In genomic region chr9:106123599-106123998, GRCm38 (mm10) we compare ENCODE assay signal across 9 mouse cellular contexts. TPM values are rescaled to one million over a fixed set of nuclear protein-coding genes. Genes with fewer than 3 reads are reported as not detected.
DNase-seq lines count a peak whose midpoint lies in the region; ATAC-seq and TF ChIP-seq lines count a peak whose summit lies in the region.
"Had no signal": no experiment of that assay in that cellular context is flagged by ENCODE, and none has a peak within 500 bp of the region (broad histone marks: within the 10 kb centered on the region; RNA-seq: fewer than 3 reads in every experiment).

No protein-coding gene starts in this region.

- H3K4me1 ChIP-seq in kidney, postnatal 0 days (replicated peaks; ENCODE audit: insufficient read depth, low read length), result no peaks in the 10 kb centered on the region
- H3K4me1 ChIP-seq: liver, embryonic 15.5 days had no signal

- no peak overlapping the region for H3K9ac ChIP-seq in kidney, postnatal 0 days (ENCODE audit: low read depth, low read length)
- H3K9ac ChIP-seq: liver, embryonic 15.5 days had no signal

- peak; percentile 74 for TF ChIP-seq CTCF in kidney, postnatal 0 days (IDR thresholded peaks at IDR 0.05; ENCODE audit: low read depth)

- WGBS in kidney, postnatal 0 days, result 47% methylated on average over 4 of the region's 4 CpGs

- no peak for ATAC-seq in CD4-positive, CD25-positive, alpha-beta regulatory T cell, adult 4 months
- ATAC-seq in kidney, postnatal 0 days (replicated peaks; ENCODE audit: low FRiP score, low read depth), result no peak

- no peaks in the 10 kb centered on the region for H3K9me3 ChIP-seq in kidney, postnatal 0 days (replicated peaks; ENCODE audit: low read length)
- H3K9me3 ChIP-seq: liver, embryonic 15.5 days had no signal

- H3K36me3 ChIP-seq in kidney, postnatal 0 days (ENCODE audit: insufficient read depth, low read length), result no peaks in the 10 kb centered on the region
- H3K36me3 ChIP-seq: liver, embryonic 15.5 days had no signal

- no peak overlapping the region for H3K27ac ChIP-seq in kidney, postnatal 0 days
- H3K27ac ChIP-seq: liver, embryonic 15.5 days had no signal

- H3K27me3 ChIP-seq in kidney, postnatal 0 days (ENCODE audit: insufficient read depth, low read length), result no peaks in the 10 kb centered on the region
- H3K27me3 ChIP-seq: liver, embryonic 15.5 days had no signal

- H3K4me2 ChIP-seq in kidney, postnatal 0 days (ENCODE audit: low read length), result no peak overlapping the region
- H3K4me2 ChIP-seq: liver, embryonic 15.5 days had no signal

- DNase-seq in CD4-positive, CD25-positive, alpha-beta regulatory T cell, adult 2 months (ENCODE audit: low read depth, low spot score), result peak; percentile 71
- peak; percentile 48 for DNase-seq in layer of hippocampus, adult 11-12 months (ENCODE audit: low spot score)
- no peak for DNase-seq in layer of hippocampus, adult 9-11 months
- peak; percentile 26 to 51 for DNase-seq in adrenal gland, postnatal 36 days
- DNase-seq in kidney, postnatal 0 days (ENCODE audit: low spot score), result peak; percentile 51
- peak; percentile 73 for DNase-seq in retina, embryonic 14.5 days (ENCODE audit: low spot score)
- no peak for DNase-seq in urinary bladder, postnatal 25 days (ENCODE audit: low spot score)

- H3K4me3 ChIP-seq in kidney, postnatal 0 days (replicated peaks; ENCODE audit: low read depth, low read length), result no peak overlapping the region
- H3K4me3 ChIP-seq: liver, embryonic 15.5 days had no signal

RNA-seq across cellular contexts. Expression of gene Col6a4, which starts 27.0 kb away (rescaled TPM):
- not detected for polyA plus RNA-seq in CD4-positive, CD25-positive, alpha-beta regulatory T cell, adult 4 months (2017; shearing (Covaris generic))
- under 1 TPM; 0.36 to 0.46 TPM for total RNA-seq in adrenal gland, postnatal 36 days (2021)
- polyA plus RNA-seq in kidney, postnatal 0 days (2015; fragmentation: Nextera tagmentation; extraction: Ambion mirVana), result 0.86 and 1.5 TPM in 2 replicates
- polyA plus RNA-seq: liver, embryonic 15.5 days had no signal

RNA-seq across cellular contexts. Expression of gene Glyctk, which starts 34.3 kb away (rescaled TPM):
- polyA plus RNA-seq in CD4-positive, CD25-positive, alpha-beta regulatory T cell, adult 4 months (2017; shearing (Covaris generic)), result 1 to 10 TPM; 2.3 to 5.1 TPM
- 1 to 10 TPM; 2.3 to 2.4 TPM for total RNA-seq in adrenal gland, postnatal 36 days (2021)
- 11.5 and 14.4 TPM in 2 replicates for polyA plus RNA-seq in kidney, postnatal 0 days (2015; fragmentation: Nextera tagmentation; extraction: Ambion mirVana)

RNA-seq across cellular contexts. Expression of gene Wdr82, which starts 47.1 kb away (rescaled TPM):
- 10 to 100 TPM; 46.5 to 47.3 TPM for polyA plus RNA-seq in CD4-positive, CD25-positive, alpha-beta regulatory T cell, adult 4 months (2017; shearing (Covaris generic))
- total RNA-seq in adrenal gland, postnatal 36 days (2021), result 10 to 100 TPM; 74.4 to 81.3 TPM
- polyA plus RNA-seq in kidney, postnatal 0 days (2015; fragmentation: Nextera tagmentation; extraction: Ambion mirVana), result 16.9 and 18.5 TPM in 2 replicates

Comparison
In these comparisons a context has a peak if more than half of its experiments do, and no peak if none do; other contexts are left out.
1. DNase-seq: peak in CD4-positive, CD25-positive, alpha-beta regulatory T cell, adult 2 months (single experiment), layer of hippocampus, adult 11-12 months (single experiment), adrenal gland, postnatal 36 days (2 of 2), kidney, postnatal 0 days (single experiment) and retina, embryonic 14.5 days (single experiment); none in layer of hippocampus, adult 9-11 months (single experiment) and urinary bladder, postnatal 25 days (single experiment).